Mouse (Mus musculus): ENCODE data around the gene Rer1. TPM values are rescaled to one million over a fixed set of nuclear protein-coding genes. Genes with fewer than 3 reads are reported as not detected.
A peak's percentile ranks its signal among the peaks of the same experiment; 100 is the strongest.

Gene Rer1
- total RNA-seq, 2 experiments from 2014 or later = 48.1 to 48.8 TPM

DNA sequence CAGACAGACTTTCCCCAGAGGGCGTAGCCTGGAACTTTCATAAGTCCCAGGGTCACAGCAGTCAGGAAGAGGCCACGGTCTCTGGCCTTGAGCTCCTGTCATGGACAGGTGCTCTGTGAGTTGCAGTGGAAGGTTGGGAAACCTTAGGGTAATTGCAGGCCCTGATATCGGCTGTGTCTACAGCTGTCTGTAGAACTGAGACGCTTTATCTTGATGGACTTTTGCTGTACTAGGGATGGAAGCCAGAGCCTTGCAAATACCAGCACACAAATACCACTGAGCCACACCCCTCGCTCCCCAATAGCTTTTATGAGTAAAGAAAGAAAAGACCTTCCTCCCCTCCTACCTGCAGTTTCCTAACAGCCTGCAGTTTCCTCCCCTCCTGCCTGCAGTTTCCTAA lies 34.4 kb upstream of the Rer1 start:
- intact Hi-C loops (cut with DNase I; ENCODE audit: low total_unique reads) = loop anchor here (10.0 kb wide), 1 partner anchor 124 kb away; the partner anchor contains the start of gene Faap20
- no peak for DNase-seq

DNA sequence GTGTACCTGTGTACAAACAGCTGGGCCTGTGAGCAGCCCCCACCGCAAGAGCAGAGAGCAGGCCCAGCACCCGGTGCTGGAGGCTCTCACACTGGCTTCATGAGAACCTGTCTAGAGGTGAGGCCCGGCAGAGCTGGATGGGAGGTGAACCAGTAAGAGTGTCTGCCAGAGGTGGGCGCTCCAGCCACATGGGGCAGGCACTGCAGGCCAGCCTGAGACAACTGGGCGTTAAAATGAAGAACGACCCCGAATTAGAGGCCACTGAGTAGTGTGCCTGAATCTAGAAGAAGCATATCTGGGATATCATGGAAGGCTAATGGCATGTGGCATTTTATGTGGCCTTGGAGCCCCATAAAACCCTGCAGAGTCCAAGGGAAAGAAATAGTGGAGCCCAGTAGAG lies 33.9 kb upstream of the Rer1 start:
- no peak for DNase-seq
- intact Hi-C loops (cut with DNase I; ENCODE audit: low total_unique reads) = loop anchor here (10.0 kb wide), 1 partner anchor 125 kb away; the partner anchor contains the start of gene Faap20

DNA sequence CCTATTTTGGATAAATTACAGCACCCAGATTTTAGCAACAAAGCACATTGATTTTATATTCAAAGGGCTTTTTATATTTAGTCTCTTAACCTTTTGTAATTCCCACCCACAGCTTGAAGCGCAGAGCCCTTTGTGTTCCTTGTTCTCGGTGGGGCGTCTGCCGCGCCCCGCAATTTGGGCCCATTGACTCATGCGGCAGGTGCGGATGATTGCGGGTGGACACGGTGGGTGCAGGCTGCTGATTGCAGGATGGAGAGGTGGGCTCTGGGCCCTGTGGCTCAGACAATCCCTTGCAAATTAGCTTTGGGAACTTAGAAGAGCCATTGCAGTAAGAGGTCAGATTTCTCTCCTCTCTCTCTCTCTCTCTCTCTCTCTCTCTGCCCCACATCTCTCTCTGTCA lies 32.1 kb upstream of the Rer1 start:
- no peak for DNase-seq
- intact Hi-C loops (cut with DNase I; ENCODE audit: low total_unique reads) = no loop called here

DNA sequence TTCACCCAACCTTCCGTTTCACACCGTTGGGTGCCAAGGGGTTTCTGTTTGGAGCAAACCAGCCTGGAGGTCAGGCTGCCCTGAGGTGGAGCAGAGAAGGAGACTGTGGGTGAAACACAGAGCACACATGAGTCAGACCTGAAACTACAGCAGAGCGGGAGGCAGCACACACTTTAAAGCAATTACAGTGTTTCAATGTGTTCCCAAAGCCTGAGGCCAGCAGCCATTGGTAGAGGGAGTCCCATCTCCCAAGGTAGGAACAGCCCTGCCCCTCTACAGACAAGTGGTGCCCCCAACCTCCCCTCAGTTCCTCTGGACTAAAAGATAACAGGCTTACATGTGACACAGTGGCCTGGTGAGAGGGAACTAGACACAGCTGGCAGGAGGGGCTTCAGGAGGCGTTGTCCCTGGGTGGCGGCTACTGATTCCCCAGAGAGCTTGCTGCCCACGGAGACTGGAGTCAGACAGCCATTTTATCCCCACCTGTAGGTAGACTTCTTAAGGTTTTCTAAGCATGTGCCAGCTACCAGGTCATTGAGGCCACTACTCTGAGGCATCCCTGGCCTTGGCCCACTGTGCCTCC lies 31.3 kb upstream of the Rer1 start:
- no peak for DNase-seq
- intact Hi-C loops (cut with DNase I; ENCODE audit: low total_unique reads) = no loop called here

DNA sequence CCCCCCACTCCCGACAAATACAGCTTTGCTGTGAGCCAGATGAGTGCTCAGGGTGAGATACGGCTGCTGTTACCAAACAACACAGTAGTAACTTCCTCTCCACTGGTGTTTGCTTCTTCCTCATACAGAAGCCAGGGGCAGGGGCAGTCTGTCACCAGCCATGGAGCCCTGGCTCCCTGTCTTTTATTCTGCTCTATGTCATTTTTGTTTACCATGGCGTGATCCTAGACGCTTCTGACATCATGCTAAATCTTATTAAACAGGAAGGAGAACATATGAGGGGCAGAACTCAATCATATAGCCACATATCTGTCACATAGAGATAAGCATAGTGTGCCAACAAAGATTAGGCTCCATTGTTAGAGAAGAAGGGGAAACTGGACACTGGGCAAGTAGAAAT lies 30.4 kb upstream of the Rer1 start:
- no peak for DNase-seq

DNA sequence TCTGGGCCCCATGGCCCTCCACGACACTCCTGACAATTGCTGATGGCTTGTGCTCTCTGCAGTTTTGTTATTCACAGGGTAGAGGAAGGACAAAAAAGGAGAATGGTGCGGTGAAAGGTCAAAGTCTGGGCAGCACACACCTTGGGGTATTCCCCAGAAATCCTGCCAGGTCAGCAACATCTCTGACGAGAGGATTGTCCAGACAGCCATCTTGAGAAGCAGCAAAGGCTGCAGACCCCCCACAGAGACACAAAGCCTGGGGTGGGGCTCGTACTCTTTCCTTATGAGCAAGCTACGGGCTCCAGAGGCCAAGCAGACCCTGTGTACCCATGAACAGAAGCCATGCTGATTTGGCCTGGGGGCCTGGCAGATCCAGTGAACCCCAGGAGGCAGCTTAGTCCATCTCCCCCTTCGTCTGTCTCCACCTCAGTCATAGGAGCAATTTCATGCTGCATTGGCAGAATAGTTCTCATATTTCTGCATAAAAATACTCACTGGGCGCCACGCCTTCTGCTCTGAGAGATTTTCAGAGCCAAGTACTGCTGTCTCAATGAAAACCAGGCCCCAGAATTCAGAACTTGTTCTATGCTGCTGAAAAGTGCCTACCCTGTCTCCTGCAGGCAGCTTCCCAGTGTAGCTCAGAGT lies 27.7 kb upstream of the Rer1 start:
- intact Hi-C loops (cut with DNase I; ENCODE audit: low total_unique reads) = no loop called here

More for the DNA sequence above, 30.4 kb upstream of the Rer1 start:
- intact Hi-C loops (cut with DNase I; ENCODE audit: low total_unique reads) = no loop called here

DNA sequence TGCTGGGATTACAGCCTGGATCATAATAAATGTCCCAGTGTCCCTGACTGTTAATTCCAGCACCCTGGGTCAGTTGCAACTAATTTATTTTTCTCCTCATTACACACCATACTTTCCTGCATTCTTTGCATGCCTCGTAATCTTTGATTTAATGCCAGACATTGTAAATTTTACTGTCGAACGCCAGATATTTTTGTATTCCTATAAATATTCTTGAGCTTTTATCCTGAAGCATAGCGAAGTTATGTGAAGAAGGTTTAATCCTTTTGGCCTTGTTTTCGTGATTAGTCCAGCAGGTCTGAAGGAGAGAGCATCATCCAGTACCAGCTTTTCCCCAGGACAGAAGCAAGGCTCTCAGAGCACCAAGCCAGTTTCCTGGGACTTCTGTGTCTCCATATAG lies 23.3 kb upstream of the Rer1 start:
- intact Hi-C loops (cut with DNase I; ENCODE audit: low total_unique reads) = no loop called here
- DNase-seq = no peak

More for the DNA sequence above, 27.7 kb upstream of the Rer1 start:
- peak; percentile 41 for DNase-seq

DNA sequence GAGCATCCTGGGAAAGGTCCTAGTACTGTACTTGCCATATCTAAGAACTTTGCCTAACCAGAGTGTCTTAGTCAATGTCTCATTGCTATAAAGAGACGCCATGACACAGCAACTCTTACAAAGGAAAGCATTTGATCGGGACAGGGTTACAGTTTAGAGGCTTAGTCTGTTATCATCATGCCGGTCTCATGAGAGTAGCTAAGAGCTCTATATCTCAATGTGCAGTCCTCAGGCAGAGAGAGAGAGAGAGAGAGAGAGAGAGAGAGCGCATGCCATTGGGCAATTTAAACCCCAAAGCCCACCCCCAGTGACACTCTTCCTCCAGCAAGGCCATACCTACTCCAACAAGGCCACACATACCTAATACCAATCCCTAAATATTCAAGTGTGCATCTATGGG lies 21.7 kb upstream of the Rer1 start:
- intact Hi-C loops (cut with DNase I; ENCODE audit: low total_unique reads) = no loop called here
- DNase-seq = no peak

DNA sequence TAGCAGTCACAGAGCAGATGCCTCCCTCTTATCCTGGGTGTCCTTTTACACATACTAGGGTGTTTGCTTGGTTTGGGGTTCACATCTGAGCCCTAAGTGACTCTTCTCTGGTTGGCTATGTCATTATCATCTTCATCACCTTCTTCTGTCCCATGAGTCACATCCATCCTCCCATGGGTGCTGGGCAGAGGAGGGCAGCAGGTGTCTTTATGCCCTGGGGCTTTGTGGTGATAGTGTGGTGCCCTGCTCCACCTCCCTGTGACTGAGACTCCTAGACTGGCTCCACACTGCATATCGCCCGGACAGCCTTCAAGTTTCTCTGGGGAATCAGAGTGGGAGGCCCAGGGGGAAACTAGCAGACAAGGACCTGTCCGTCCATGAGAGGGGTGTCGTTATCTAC lies 12.4 kb upstream of the Rer1 start:
- intact Hi-C loops (cut with DNase I; ENCODE audit: low total_unique reads) = loop anchor here (5.0 kb wide), 2 partner anchors 34 to 209 kb away; no protein-coding TSS in a partner anchor
- no peak for DNase-seq

DNA sequence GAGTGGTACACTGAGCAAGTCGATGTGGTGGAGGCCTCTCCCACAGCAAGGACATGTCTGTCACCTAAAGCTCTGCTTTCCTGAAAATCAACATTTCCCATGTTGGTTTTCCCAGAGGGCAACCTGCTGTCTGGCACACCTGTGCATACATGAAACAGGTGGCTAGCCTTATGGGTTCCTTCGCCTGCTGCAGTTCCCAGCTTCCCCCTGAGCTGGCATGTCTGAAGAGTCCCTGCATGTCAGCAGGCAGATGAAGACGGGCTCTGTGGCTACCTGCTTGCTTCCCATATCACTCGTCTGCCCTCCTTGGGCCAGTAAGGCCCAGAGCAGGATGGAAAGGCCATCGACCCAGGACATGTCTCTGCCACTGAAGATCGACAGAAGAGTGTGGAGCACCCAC lies 11.3 kb upstream of the Rer1 start:
- DNase-seq = no peak
- intact Hi-C loops (cut with DNase I; ENCODE audit: low total_unique reads) = loop anchor here (2.0 to 5.0 kb wide), 3 partner anchors 35 to 210 kb away; partner anchors contain the start of gene Faap20

DNA sequence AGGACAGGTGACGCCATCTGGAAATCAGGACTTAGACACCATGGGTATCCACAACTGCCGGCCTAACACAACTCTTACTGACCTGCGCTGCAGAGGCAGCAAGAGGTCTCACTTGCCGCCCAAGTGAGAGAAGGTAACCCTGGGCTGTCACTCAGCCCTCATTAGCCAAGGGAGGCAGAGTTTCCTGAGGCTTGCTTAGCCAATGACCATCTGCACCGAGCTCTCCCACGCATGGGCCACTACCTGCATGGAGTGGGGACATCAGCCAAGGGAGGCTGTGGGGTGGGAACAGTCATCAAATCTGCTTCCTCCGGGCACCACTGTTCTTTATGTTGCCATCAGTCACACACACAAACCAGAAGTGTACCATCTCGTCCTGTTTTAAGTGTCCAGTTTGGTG lies 9.8 kb upstream of the Rer1 start:
- intact Hi-C loops (cut with DNase I; ENCODE audit: low total_unique reads) = loop anchor here (2.0 to 5.0 kb wide), 3 partner anchors 36 to 211 kb away; partner anchors contain the start of gene Faap20
- no peak for DNase-seq

DNA sequence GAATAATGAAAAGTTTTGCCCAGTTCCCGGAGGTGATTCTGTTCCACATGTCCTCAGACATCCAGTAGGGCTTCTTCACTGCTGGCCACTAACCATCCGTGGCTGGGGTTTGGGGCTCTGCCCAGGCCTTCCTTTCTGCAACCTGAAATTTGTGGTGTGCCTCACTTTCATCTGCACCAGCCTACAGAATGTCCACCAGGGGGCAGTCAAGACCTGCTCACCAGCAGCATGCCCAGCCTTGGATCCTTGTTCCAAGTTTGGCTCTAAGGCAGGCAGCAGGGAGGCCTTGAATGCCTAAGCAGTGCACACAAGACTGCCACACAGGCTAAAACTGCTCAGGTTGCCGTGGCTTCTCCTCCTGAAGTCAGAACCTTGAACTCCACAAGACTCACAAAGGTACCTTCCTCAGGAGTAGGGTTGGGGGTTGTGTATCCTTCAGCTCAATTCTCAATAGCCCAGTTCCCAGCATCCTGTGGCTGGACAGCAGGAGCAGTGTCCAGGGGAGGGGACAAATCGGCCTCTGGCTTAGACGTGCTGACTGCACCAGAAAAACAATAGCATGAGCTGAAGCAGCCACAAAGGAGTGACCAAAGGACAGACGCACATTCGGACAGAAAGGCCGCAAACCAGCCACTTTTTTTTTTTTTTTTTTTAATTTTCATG lies 9.2 kb upstream of the Rer1 start:
- DNase-seq = peak; percentile 90
- intact Hi-C loops (cut with DNase I; ENCODE audit: low total_unique reads) = loop anchor here (5.0 kb wide), 2 partner anchors 37 to 212 kb away; no protein-coding TSS in a partner anchor

DNA sequence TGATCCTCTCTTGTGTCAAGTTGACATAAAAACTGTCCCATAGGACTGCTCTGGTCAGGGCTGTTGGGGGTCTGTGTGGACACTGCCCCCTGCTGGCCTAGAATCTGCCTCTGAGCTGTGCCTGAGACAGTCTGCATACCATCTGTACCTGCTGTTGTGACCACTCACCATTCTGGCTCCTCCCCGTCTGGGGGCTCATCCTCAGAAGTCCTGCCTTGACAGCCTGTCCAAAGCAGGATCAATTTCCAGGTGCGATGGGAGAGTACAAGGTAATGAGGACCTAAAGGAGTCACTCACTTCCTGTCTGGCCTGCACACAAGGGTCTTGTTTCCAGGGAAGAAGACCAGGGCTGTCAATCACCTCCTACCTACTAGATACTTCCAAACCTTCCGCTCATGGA lies 8.4 kb upstream of the Rer1 start:
- intact Hi-C loops (cut with DNase I; ENCODE audit: low total_unique reads) = no loop called here
- peak; percentile 44 for DNase-seq

DNA sequence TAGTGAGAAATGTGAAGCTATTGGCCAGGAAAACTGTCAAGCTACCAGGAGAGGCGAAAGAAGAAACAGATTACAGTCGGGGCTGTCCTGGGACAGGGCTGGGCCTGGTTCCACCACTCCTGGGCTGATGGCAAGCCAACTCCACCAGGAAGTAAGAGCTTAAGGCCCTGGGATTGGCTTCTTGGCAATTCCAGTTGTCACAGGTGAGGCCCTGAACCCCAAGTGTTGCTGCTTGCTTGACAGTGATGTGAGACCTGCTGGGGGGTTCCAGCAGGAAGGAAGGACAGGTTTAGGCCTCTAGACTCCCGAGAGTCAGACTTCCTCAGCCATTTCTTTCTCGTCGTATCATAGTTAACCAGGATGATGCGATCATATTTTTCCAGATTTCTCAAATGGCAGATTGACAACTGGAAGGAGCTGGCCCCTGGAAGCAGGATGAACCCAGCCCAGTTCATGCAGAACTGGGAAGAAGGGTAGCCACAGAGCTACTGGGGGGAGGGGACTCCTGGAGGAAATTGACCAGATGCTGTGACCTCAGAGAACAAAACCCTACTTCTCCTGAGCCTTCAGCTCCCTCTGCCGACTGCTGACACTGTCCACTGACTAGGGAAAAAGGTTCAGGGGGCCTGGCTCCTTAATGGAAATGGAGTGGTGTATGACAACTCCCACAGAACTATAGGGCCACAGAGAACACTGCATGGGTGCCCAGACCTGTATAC lies 7.4 kb upstream of the Rer1 start:
- DNase-seq = no peak
- intact Hi-C loops (cut with DNase I; ENCODE audit: low total_unique reads) = no loop called here

DNA sequence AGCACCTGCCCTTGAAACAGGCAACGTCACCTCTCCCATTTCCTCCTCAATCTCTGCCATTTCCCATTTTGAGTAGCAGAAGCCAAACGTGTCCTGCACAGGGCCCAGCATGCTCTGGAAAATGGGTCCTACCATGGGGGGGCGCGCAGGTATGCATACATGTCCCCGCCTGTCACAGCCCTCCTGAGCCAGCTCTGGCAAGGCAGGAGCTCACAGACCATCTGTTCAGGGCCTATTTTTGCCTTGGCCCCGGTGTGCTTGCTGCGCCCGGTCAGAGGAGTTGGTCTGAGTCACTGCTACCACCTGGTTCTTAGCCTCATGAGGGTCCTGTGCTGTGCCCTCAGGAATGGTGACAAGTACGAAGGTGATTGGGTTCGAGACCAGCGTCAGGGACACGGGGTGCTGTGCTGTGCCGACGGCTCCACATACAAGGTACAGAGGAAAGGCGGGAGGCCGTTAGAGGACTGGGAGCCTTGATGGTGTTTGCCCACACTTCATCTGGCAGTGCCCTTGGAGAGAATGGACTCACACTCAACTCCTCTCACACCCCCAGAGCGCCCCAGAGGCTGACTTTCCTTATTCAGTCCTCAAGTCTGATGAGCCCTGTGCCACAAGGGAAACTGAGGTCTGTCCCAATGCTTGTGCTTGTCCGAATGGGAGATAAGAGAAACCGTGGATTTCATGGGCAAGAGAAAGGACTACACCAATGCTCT lies 6.7 kb upstream of the Rer1 start:
- intact Hi-C loops (cut with DNase I; ENCODE audit: low total_unique reads) = no loop called here
- DNase-seq = no peak

DNA sequence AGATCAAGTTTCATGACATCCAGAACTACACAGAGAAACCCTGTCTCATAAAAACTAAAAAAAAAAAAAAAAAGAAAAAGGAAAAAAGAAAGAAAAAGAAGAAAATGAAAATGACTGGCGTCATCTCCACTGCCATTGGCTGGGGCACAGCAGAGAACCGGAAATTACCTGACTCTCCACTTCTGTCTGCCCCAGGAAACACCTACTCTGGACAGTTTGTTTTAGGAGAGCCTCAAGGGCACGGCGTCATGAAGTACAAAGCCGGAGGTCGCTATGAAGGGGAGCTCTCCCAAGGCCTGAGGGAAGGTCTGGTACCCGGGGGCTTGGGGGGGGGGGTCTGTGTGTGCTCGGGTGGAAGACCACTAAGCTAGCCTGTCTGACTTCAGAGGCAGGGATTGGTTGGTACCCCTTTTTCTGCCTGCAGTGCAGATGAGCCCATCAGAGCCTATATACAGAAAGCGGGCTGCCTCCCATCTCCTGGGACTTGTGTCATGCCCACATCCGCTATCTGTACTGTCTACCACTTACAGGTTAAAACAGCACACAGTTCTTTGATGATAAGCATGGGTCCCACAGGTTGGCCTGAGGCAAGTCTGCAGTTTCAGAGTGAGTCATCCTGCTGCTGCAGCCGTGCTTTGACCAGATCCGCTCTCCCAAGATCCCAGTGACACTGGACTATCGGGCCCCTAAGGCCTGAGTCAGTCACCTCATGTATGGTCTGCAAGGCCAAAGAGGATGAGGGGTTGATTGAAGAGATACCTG lies 4.7 kb upstream of the Rer1 start:
- DNase-seq = no peak
- intact Hi-C loops (cut with DNase I; ENCODE audit: low total_unique reads) = no loop called here

DNA sequence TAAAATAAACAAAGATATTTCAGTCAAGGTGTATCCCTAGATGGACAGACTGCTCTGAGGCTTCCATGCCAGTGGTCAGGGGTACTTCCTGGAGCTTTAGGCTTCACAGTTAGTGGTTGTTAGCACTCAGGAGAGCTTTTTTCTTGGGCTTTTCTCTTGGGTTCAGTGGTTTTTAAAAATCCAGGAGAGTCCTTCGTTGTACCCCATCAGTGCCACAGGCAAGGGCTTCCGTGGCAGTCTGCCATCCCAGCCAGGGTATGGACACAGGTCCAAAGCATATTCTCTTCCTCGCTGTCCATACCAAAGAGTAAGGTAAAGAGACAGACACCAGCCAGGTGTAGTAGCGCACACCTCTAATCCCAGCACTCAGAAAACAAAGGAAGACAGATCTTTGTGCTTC lies 4.0 kb upstream of the Rer1 start:
- intact Hi-C loops (cut with DNase I; ENCODE audit: low total_unique reads) = no loop called here
- DNase-seq = no peak

DNA sequence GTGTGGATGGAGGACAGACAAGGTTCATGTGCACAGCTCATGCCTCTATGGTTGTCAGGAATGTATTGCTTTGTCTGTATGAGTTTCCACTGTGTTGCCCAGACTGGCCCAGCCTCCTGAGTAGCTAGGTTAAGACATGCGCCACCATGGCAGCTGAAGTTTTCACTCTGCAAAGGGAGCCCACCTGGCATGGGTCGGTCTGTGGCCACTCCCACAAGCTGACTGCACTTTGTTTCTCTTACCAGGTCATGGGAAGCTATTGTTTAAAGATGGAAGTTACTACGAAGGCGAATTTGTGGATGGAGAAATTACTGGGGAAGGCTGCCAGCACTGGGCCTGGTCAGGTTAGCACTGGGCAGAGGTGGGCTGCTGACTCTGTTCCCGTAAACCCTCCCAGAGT lies 3.1 kb upstream of the Rer1 start:
- intact Hi-C loops (cut with DNase I; ENCODE audit: low total_unique reads) = no loop called here
- DNase-seq = no peak
